Mouse (Mus musculus): ENCODE results near the gene Cd68. TPM values are rescaled to one million over a fixed set of nuclear protein-coding genes. Genes with fewer than 3 reads are reported as not detected.
A peak's percentile ranks its signal among the peaks of the same experiment; 100 is the strongest.
"Not testable (repeated sequence)": the region's sequence is repeated elsewhere in the genome, so short reads cannot be mapped to it uniquely, and the experiment has no call there.

Cd68 gene
- total RNA-seq, 2 experiments from 2014 or later, result 17.5 to 19.6 TPM

DNA sequence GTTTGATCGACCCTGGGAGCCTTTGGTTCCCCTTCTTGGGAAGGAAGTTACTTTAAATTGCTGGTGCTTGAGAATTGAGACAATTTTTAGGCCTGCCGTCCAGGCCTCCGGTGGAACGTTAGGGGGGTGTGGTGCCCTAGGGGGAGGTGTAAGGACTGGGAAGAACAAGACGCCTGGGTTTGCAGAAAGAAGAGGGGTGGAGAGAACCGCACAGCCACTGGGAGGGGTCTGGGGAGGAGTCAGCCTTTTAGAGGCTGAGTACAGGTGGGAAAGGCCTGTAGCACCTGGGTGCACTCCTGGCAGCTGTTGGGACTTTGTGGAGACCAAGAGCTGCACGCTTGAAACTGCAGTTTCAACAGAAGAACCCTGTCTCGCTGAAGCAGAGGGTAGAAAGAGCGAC is 11.2 kb downstream of the Cd68 start:
- intact Hi-C loops (cut with DNase I), result loop anchor here (2.0 kb wide), 1 partner anchor 16 kb away; no protein-coding TSS in a partner anchor
- no peak for DNase-seq (ENCODE audit: low spot score in 2 of 2)

DNA sequence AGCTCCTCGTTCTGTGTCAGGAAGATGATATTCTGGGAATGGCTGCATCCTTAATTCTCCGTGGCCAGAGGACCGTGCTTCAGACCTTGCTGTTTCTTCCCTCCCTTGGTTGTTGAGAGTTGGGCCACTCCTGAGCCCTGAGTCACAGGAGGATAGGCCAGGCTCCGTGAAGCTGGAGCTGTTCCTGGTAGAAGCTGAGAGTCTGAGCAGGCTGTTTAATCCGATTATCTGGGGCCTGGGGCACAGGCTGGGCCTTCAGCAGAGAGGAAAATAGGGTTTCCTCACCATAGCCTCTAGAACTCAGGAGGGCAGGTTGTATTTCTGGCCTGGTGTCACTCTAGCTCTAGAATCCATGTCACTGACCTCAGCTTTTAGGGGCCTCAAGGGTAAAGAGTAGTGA is 12.6 kb downstream of the Cd68 start:
- DNase-seq (ENCODE audit: low spot score in 2 of 2), result no peak
- intact Hi-C loops (cut with DNase I), result no loop called here

DNA sequence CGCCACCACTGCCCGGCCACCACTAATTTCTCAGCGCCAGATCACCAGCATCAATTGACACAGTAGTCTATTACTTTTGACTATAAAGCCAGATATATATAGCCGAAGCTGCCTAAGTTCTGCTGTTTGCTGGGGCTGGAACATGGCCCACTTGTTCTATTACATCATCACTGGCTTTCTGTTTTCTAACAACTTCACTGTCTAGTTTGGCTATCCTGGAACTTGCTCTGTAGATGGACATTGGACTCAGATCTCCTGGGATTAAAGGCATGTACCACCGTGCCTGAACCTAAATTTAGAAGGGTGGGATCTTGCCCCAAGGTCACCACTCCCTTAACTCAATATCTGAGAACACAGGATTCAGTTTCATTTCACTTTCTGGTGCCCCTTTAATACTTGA is 20.1 kb downstream of the Cd68 start:
- intact Hi-C loops (cut with DNase I), result no loop called here
- DNase-seq (ENCODE audit: low spot score in 2 of 2), result no peak

DNA sequence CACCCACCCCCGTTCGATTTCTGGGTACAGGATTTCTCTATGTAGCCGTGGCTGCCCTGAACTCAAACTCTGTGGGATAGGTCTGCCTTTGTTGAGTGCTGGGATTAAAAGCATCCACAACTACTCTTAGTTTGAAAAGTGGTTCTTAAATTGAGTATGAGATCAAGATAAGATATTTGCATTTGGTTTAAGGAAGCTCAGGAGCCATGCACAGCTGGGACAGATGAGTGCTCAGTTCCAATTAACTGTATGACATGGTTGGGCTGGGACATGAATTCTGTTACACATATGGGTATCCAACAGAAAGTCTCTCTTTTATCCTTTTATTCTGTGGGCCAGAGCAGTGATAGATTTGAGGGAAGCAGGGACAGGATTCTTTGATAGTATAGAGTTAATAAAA is 30.5 kb downstream of the Cd68 start:
- DNase-seq (ENCODE audit: low spot score in 2 of 2), result no peak

GRCm38 (mm10) chr11:69633128-69633866 is 32.7 kb downstream of the Cd68 start:
- intact Hi-C loops (cut with DNase I), result loop anchor here (2.0 kb wide), 1 partner anchor 30 kb away; the partner anchor contains the start of gene Mpdu1
- DNase-seq (ENCODE audit: low spot score in 2 of 2), result no peak

More for the DNA sequence above, 30.5 kb downstream of the Cd68 start:
- intact Hi-C loops (cut with DNase I), result no loop called here

DNA sequence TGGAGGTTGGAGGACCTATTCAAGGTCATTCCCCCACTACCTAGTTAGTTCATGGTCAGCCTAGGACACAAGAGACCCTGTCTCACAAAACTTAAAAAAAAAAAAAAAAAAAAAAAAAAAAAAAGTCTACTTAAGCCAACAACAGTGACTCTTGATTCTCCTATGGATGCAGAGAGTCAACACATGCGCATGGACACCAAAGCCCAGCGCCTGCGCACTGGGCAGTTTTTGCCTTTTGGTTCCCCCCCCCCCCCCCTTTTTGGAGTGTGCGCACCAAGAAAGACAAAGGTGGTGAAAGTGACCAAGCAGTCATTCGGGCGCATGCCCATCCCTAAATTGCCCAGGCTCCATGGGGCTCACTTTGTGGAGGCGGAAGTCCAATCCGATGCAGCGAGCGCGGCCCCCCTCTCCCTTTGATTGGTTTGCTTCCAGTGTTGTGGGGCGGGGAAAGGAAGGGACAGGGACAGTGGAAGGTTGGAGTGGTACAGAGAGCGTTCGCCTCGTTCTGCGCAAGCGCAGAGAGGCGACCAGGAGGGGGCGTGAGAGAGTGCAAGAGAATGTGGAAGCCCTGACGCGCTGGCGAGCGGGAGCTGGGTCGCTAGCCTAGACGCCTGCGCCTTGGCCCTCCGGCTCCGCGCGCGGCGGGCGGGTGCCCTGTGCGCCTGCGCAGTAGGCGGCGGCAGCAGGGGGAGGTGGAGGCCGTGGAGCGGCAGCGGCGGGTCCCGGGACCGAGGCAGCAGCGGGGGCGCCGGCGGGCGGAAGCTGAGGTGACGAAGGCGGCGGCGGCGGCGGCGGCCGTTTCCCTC is 33.5 kb downstream of the Cd68 start, which contains the start of gene Fxr2:
Fxr2 (plus strand) TSS at position 707 of the 806 bp plus-strand sequence.
- intact Hi-C loops (cut with DNase I), result loop anchor here (2.0 kb wide), 1 partner anchor 30 kb away; the partner anchor contains the start of gene Mpdu1
- peak; percentile 100 for DNase-seq (ENCODE audit: low spot score in 2 of 2)

GRCm38 (mm10) chr11:69629802-69630201 is 36.2 kb downstream of the Cd68 start:
- DNase-seq (ENCODE audit: low spot score in 2 of 2), result no peak
- intact Hi-C loops (cut with DNase I), result no loop called here

DNA sequence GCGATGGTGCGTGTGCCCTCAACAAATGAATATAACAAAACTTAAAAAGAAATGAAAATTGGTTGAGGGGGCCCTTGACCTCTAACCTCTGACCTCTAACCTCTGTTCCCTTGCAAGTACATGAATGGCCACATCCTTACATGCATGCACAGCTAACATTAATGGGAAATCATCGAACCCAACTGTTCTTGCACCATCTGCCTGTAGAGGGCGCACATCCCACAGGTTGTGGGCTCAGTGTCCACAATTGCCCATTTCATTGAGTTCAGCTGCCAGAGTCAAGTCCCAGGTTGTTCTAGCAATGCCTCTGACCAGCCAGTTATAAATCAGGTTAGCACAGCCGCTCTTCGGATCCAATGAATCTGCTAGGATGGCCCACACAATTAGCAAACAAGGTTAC is 37.7 kb downstream of the Cd68 start:
- intact Hi-C loops (cut with DNase I), result no loop called here

DNA sequence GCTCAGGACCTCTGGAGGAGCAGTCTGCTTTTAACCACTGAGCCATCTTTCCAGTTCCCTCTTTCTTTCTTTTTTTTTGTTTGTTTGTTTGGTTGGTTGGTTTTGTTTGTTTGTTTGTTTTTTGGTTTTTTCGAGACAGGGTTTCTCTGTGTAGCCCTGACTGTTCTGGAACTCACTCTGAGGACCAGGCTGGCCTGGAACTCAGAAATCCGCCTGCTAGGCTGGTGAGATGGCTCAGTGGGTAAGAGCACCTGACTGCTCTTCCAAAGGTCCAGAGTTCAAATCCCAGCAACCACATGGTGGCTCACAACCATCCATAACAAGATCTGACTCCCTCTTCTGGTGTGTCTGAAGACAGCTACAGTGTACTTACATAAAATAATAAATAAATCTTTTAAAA is 41.6 kb downstream of the Cd68 start:
- intact Hi-C loops (cut with DNase I); DNase-seq (ENCODE audit: low spot score in 2 of 2): not testable (repeated sequence)

More for the DNA sequence above, 37.7 kb downstream of the Cd68 start:
- peak; percentile 68 to 69 for DNase-seq (ENCODE audit: low spot score in 2 of 2)

DNA sequence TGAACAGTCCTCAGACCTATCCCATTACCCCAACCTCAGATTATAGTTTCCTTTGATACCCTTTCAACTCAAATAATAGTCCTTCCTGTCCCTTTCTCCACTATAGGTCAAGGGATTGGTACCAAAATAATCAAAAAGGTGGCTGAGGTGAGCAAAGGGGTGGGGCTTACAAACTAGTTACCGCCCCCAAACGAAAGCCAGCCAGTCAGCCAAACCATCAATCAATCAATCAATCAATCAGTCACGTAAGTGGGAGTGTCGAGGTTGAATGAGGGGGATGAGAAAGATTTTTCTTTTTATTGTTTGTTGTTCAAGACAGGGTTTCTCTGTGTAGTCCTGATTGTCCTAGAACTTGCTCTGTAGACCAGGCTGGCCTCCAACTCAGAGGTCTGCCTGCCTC is 42.9 kb downstream of the Cd68 start:
- intact Hi-C loops (cut with DNase I), result no loop called here
- no peak for DNase-seq (ENCODE audit: low spot score in 2 of 2)

DNA sequence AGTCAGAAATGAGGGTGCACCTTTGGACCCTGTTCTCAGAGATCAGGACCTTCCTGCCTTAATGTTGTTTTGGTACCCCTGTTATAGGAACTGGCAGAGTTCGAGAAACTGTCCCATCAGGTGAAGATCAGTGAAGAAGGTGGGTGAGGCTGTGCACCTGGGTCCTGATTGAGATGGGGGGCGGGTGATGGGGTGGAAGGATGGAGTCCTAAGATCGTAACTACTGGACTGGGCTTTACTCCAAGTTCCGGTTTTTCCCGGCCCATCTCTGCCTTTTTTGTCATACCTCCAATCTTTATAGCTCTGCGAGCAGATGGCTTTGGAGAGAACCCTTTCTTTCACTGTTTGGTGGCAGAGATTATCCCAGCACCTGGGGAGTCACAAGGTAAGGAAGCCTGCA is 43.5 kb downstream of the Cd68 start:
- intact Hi-C loops (cut with DNase I), result no loop called here

GRCm38 (mm10) chr11:69621571-69622268 is 44.2 kb downstream of the Cd68 start, which contains the start of gene Sat2:
Gene Sat2, plus strand, starts transcription at chr11:69622024.
- intact Hi-C loops (cut with DNase I), result no loop called here

More for the DNA sequence above, 43.5 kb downstream of the Cd68 start:
- DNase-seq (ENCODE audit: low spot score in 2 of 2), result no peak

GRCm38 (mm10) chr11:69620394-69621081 is 45.4 kb downstream of the Cd68 start:
- intact Hi-C loops (cut with DNase I), result no loop called here
- DNase-seq (ENCODE audit: low spot score in 2 of 2), result no peak

More at GRCm38 (mm10) chr11:69621571-69622268, 44.2 kb downstream of the Cd68 start, which contains the start of gene Sat2:
- peak; percentile 47 to 55 for DNase-seq (ENCODE audit: low spot score in 2 of 2)

GRCm38 (mm10) chr11:69617805-69618204 is 48.1 kb downstream of the Cd68 start, which contains the start of gene Shbg:
Gene Shbg, minus strand, starts transcription at chr11:69617905.
- intact Hi-C loops (cut with DNase I), result no loop called here
- no peak for DNase-seq (ENCODE audit: low spot score in 2 of 2)

DNA sequence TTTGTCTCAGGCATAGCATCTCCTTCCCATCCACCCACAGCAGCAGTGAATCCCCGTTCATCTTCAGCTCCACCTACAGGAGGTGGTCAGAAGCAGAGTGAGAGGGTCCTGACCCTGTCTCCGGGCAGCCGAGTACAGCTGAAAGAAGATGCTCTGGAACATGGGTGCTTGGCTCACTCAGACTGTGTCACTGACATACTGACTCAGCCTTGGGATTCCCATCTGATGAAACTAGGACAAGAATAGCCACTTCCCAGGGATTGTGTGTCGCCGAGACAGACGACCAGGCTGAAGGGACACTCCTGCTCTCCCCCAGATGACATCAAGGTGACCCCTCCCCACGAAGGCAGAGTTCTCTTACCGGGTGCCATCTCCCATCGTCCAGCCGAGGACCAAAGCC is 49.2 kb downstream of the Cd68 start:
- intact Hi-C loops (cut with DNase I), result no loop called here
- DNase-seq (ENCODE audit: low spot score in 2 of 2), result no peak

- DNase-seq (ENCODE audit: low spot score in 2 of 2), result not testable (repeated sequence)
- intact Hi-C loops (cut with DNase I), result loop anchor here (1.0 kb wide), 1 partner anchor 35 kb away; no protein-coding TSS in a partner anchor
Measured at GRCm38 (mm10) chr11:69614257-69614588, 51.7 kb downstream of the Cd68 start.
